Comparison of ENCODE assay signal across 7 mouse cellular contexts in genomic region chr6:113195596-113195992, GRCm38 (mm10). TPM values are rescaled to one million over a fixed set of nuclear protein-coding genes. Genes with fewer than 3 reads are reported as not detected.
A peak's percentile ranks its signal among the peaks of the same experiment; 100 is the strongest.
DNase-seq lines count a peak whose midpoint lies in the region; ATAC-seq and TF ChIP-seq lines count a peak whose summit lies in the region.

No protein-coding gene starts in this region.

- no peaks in the 10 kb centered on the region for H3K36me3 ChIP-seq in lung, embryonic 14.5 days (ENCODE audit: insufficient read depth)
- H3K36me3 ChIP-seq in embryonic facial prominence, embryonic 13.5 days: no peaks in the 10 kb centered on the region
- no peaks in the 10 kb centered on the region for H3K36me3 ChIP-seq in intestine, embryonic 15.5 days
- H3K36me3 ChIP-seq in kidney, adult 2 months (ENCODE audit: control insufficient read depth, insufficient read depth, low read length): no peaks in the 10 kb centered on the region

- H3K27me3 ChIP-seq in lung, embryonic 14.5 days (ENCODE audit: insufficient read depth, low read length): peaks cover 34% of the 10 kb centered on the region
- H3K27me3 ChIP-seq in embryonic facial prominence, embryonic 13.5 days: peaks cover 59% of the 10 kb centered on the region
- peaks cover 33% of the 10 kb centered on the region for H3K27me3 ChIP-seq in intestine, embryonic 15.5 days (replicated peaks)
- H3K27me3 ChIP-seq in kidney, adult 2 months (replicated peaks; ENCODE audit: control insufficient read depth, insufficient read depth, low read length): peaks cover 2% of the 10 kb centered on the region; the same call in 1 of the 2 replicates

- H3K9ac ChIP-seq in lung, embryonic 14.5 days: no peak overlapping the region
- peak overlapping the region; percentile 59; the same call in 1 of the 2 replicates for H3K9ac ChIP-seq in embryonic facial prominence, embryonic 13.5 days
- H3K9ac ChIP-seq in intestine, embryonic 15.5 days: no peak overlapping the region

- H3K4me2 ChIP-seq in lung, embryonic 14.5 days: peak overlapping the region; percentile 71
- peak overlapping the region; percentile 82 for H3K4me2 ChIP-seq in embryonic facial prominence, embryonic 13.5 days
- H3K4me2 ChIP-seq in intestine, embryonic 15.5 days (replicated peaks): peak overlapping the region; percentile 83

- ATAC-seq in lung, embryonic 14.5 days (ENCODE audit: insufficient read depth): no peak
- no peak for ATAC-seq in embryonic facial prominence, embryonic 13.5 days (ENCODE audit: insufficient number of reproducible peaks, insufficient read depth, low FRiP score, low TSS enrichment, low read depth)
- ATAC-seq in intestine, embryonic 15.5 days: no peak

- no peak for TF ChIP-seq CTCF in lung, embryonic 14.5 days (IDR thresholded peaks at IDR 0.05; ENCODE audit: low read depth)
- no peak for TF ChIP-seq CTCF in lung, adult 2 months (IDR thresholded peaks at IDR 0.05; ENCODE audit: insufficient read depth, low read length)
- TF ChIP-seq CTCF in kidney, adult 2 months (conservative IDR thresholded peaks at IDR 0.05; ENCODE audit: insufficient read depth, insufficient read length, low read depth, low read length): no peak

- no peak for DNase-seq in lung, embryonic 14.5 days
- no peak for DNase-seq in lung, adult 2 months
- DNase-seq in right cerebral cortex, postnatal 25 days: peak; percentile 28
- DNase-seq in kidney, adult 2 months: no peak
- no peak for DNase-seq in adrenal gland, postnatal 14 days

- H3K4me3 ChIP-seq in lung, embryonic 14.5 days (ENCODE audit: low read depth, low read length): peak overlapping the region; percentile 44
- no peak overlapping the region for H3K4me3 ChIP-seq in lung, adult 2 months (replicated peaks; ENCODE audit: extremely low read depth, low read depth, low read length)
- peak overlapping the region; percentile 54 for H3K4me3 ChIP-seq in embryonic facial prominence, embryonic 13.5 days
- H3K4me3 ChIP-seq in intestine, embryonic 15.5 days (replicated peaks): peak overlapping the region; percentile 48
- no peak overlapping the region for H3K4me3 ChIP-seq in kidney, adult 2 months (ENCODE audit: insufficient read depth, low read depth, low read length)

- H3K27ac ChIP-seq in lung, embryonic 14.5 days (ENCODE audit: low read depth): no peak overlapping the region
- H3K27ac ChIP-seq in embryonic facial prominence, embryonic 13.5 days: no peak overlapping the region
- H3K27ac ChIP-seq in intestine, embryonic 15.5 days: no peak overlapping the region
- H3K27ac ChIP-seq in kidney, adult 2 months (ENCODE audit: insufficient read depth, low read depth, low read length): no peak overlapping the region

- H3K9me3 ChIP-seq in lung, embryonic 14.5 days (ENCODE audit: low read depth, low read length): no peaks in the 10 kb centered on the region
- no peaks in the 10 kb centered on the region for H3K9me3 ChIP-seq in embryonic facial prominence, embryonic 13.5 days
- no peaks in the 10 kb centered on the region for H3K9me3 ChIP-seq in intestine, embryonic 15.5 days

- TF ChIP-seq POLR2A in lung, adult 2 months (IDR thresholded peaks at IDR 0.05; ENCODE audit: borderline replicate concordance, extremely low read depth, low read depth, low read length): no peak
- TF ChIP-seq POLR2A in kidney, adult 2 months (IDR thresholded peaks at IDR 0.05; ENCODE audit: low read depth, low read length): no peak

- 14% methylated on average over 9 of the region's 9 CpGs for WGBS in lung, embryonic 14.5 days
- 16% methylated on average over 9 of the region's 9 CpGs for WGBS in lung, adult 2 months
- WGBS in embryonic facial prominence, embryonic 13.5 days: 17% methylated on average over 9 of the region's 9 CpGs
- WGBS in intestine, embryonic 15.5 days: 17% methylated on average over 9 of the region's 9 CpGs
- WGBS in kidney, adult 2 months: 19% methylated on average over 9 of the region's 9 CpGs

- H3K4me1 ChIP-seq in lung, embryonic 14.5 days (ENCODE audit: insufficient read depth): no peaks in the 10 kb centered on the region
- no peaks in the 10 kb centered on the region for H3K4me1 ChIP-seq in lung, adult 2 months (ENCODE audit: control insufficient read depth, insufficient read depth, low read length)
- H3K4me1 ChIP-seq in embryonic facial prominence, embryonic 13.5 days: peaks cover 15% of the 10 kb centered on the region
- H3K4me1 ChIP-seq in intestine, embryonic 15.5 days (replicated peaks): peaks cover 13% of the 10 kb centered on the region; the same call in 1 of the 2 replicates
- no peaks in the 10 kb centered on the region for H3K4me1 ChIP-seq in kidney, adult 2 months (ENCODE audit: control insufficient read depth, insufficient read depth, low read length)

RNA-seq across cellular contexts. Expression of gene Lhfpl4, which starts 0.4 kb away (rescaled TPM):
- polyA plus RNA-seq in lung, embryonic 14.5 days (2014; fragmentation: Nextera tagmentation; extraction: Ambion mirVana): 0.61 and 0.80 TPM in 2 replicates
- 0.92 and 0.93 TPM in 2 replicates for polyA plus RNA-seq in lung, adult 2 months (2012; rRNA removed)
- polyA plus RNA-seq in embryonic facial prominence, embryonic 13.5 days (2015; fragmentation: Nextera tagmentation; extraction: Ambion mirVana): 1.8 and 2.5 TPM in 2 replicates
- polyA plus RNA-seq in intestine, embryonic 15.5 days (2015; fragmentation: Nextera tagmentation; extraction: Ambion mirVana): 1.7 and 2.3 TPM in 2 replicates
- polyA plus RNA-seq in kidney, adult 2 months (2012; rRNA removed): 0.09 and 0.12 TPM in 2 replicates
- total RNA-seq in adrenal gland, postnatal 14 days (2021): 4.1 and 4.2 TPM in 2 replicates

RNA-seq across cellular contexts. Expression of gene Mtmr14, which starts 42.0 kb away (rescaled TPM):
- 41.1 and 47.0 TPM in 2 replicates for polyA plus RNA-seq in lung, embryonic 14.5 days (2014; fragmentation: Nextera tagmentation; extraction: Ambion mirVana)
- 43.5 and 45.5 TPM in 2 replicates for polyA plus RNA-seq in lung, adult 2 months (2012; rRNA removed)
- polyA plus RNA-seq in embryonic facial prominence, embryonic 13.5 days (2015; fragmentation: Nextera tagmentation; extraction: Ambion mirVana): 31.6 and 37.2 TPM in 2 replicates
- polyA plus RNA-seq in intestine, embryonic 15.5 days (2015; fragmentation: Nextera tagmentation; extraction: Ambion mirVana): 31.9 and 32.2 TPM in 2 replicates
- 43.6 and 56.9 TPM in 2 replicates for polyA plus RNA-seq in kidney, adult 2 months (2012; rRNA removed)
- total RNA-seq in adrenal gland, postnatal 14 days (2021): 30.3 and 43.4 TPM in 2 replicates

Comparison
In these comparisons a context has a peak if more than half of its experiments do, and no peak if none do; other contexts are left out.
1. H3K4me3 ChIP-seq: peak in lung, embryonic 14.5 days (single experiment), embryonic facial prominence, embryonic 13.5 days (single experiment) and intestine, embryonic 15.5 days (single experiment); none in lung, adult 2 months (single experiment) and kidney, adult 2 months (single experiment).
2. Peak in every context shown above with its lines, with median percentiles within 50 percentile points of each other: H3K4me2 ChIP-seq.